Mouse (Mus musculus) olfactory bulb, adult 2 months (tissue): ENCODE measurements around the gene Ncoa7.

Source experiments
- CTCF ChIP-seq: fragments of 200-500 bp; IDR thresholded peaks from 2 replicates; pipeline ENCODE4 v1.5.1; 2012; ENCODE audit warnings: low read depth, mild to moderate bottlenecking, low read length, moderate library complexity; ENCODE audit not compliant: insufficient read depth
- POLR2A ChIP-seq: fragments of 200-500 bp; IDR thresholded peaks from 2 replicates; pipeline ENCODE4 v1.6.1; 2012; ENCODE audit warnings: mild to moderate bottlenecking, low read depth, low read length, moderate library complexity; ENCODE audit not compliant: insufficient read depth

DNA sequence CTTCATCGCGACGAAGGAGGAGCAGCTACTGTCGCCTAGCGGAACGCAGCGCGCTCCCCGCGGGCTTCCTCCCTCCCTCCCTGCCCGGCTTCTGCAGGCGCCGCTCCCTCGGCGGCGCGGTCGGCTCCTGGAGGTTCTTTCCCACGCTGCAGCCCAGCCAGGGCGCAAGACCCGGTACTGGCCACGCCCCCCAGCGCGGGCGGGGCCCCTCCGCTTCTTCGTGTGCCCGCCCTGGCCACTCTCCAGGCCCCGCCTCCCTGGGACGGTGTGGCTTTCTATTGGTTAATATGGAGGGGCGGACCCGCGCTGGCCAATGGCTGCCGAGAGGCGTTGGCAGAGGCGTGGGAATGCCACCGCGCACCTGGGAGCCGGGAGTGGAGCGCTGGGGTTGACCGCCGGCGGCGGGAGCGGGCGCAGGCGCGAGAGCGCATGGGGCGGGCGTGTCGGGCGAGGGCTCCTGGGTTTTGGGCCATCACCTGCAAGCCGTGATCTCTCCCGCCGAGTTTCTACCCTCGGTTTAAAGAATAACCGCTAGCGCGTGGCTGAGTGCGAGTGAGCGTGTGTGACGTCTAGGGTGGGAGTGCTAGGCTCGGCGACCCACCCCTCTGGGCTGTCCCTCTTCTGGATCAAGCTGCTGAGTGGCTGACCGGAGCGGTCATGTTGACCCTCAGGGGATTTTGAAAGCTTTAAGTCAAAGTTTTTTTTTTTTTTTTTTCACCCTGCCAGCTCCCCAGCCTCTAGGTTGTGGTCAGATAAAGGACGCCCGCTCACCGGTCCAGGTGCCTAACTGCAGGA is 39.7 kb upstream of the Ncoa7 start, which contains the start of gene Hey2:
- TF ChIP-seq CTCF: no peak
- peak; percentile 56 for TF ChIP-seq POLR2A
